Mouse (Mus musculus): ENCODE results near the gene Rtn4ip1. TPM values are rescaled to one million over a fixed set of nuclear protein-coding genes. Genes with fewer than 3 reads are reported as not detected.
A peak's percentile ranks its signal among the peaks of the same experiment; 100 is the strongest.
"Not testable (repeated sequence)": the region's sequence is repeated elsewhere in the genome, so short reads cannot be mapped to it uniquely, and the experiment has no call there.

Rtn4ip1 gene
- polyA plus RNA-seq, 1 experiment from 2014 or later = 10.2 TPM

DNA sequence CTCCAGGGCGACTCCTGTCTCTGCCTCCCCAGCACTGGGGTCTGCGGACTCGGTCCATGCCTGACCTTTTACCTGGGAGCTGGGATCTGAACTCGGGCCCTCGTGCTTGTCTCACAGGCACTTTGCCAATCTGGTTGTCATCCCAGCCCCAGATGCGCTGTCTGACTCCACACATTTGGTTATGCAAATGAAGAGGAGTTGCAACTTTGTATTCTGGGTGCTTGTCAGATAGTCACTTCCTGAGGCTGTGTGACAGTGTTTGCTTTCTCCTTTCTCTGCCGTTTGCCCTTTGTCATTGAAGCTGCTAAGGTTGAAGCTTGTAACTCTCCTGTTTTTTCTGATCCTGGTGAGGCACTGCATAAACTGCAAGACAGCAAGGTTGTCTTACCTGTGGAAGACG, 26.1 kb downstream of the Rtn4ip1 start:
- no peak for DNase-seq (ENCODE audit: low spot score)

DNA sequence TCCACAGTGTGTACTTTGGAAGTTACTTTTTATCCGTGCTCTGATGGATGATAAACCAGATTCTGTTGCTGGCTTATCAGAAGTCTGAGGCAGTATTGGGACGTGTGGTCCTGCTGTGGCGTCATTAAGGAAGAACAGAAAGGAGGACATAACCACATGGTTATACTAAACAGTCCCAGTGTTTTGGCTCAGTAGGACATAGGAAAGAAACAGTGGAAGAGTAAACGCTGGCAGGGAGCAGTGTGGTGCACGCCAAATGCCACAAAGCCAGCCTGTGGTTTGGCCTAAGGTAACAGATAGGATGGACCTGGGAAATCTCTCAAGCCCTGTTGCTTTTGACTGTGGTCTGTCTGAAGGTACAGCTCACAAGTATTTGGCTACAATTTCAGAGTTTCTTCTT, 27.0 kb downstream of the Rtn4ip1 start:
- DNase-seq (ENCODE audit: low spot score) = no peak

GRCm38 (mm10) chr10:43939136-43939662, 37.6 kb downstream of the Rtn4ip1 start:
- no peak for DNase-seq (ENCODE audit: low spot score)

DNA sequence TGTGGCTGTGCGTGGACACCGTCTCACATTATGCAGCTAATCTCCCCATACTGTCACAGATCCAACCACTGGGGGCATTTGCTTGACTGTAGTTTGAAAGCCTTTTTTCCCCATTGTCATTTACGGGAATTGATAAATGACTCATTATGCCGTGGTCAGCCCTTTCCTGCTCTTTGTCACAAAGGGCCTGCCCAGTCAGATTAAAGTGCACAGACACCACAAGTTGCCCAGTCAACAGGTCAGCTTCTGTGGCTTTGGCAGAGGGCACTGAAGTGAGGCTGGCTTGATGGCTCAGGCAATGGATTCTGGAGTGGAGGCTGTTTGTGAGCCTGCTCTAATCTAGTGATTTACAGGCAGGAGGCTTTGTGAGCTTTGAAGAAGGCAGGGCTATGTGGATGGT, 42.1 kb downstream of the Rtn4ip1 start:
- no peak for DNase-seq (ENCODE audit: low spot score)

- DNase-seq (ENCODE audit: low spot score) = no peak
Observed at GRCm38 (mm10) chr10:43945435-43945834, 43.8 kb downstream of the Rtn4ip1 start.

DNA sequence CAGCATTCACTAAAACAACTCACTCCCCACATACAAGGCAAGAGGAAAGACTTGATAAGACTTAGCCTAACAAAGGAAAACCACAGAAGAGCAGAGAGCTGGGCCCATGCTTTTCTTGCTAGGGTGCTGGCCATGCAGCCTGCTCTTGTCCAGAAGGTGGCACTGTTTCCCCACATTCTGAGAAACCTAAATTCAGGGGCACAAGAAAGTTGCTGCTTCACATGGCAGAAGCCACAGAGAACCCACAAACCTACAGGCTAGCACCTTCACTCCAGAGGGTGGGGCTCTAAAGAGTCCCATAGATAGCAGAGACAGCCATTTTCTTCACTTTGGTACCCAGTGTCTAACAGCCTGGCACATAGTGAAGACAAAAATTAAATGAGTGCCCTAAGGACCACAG, 52.3 kb downstream of the Rtn4ip1 start:
- DNase-seq (ENCODE audit: low spot score) = peak; percentile 88

GRCm38 (mm10) chr10:43964943-43965342, 63.3 kb downstream of the Rtn4ip1 start:
- DNase-seq (ENCODE audit: low spot score) = no peak

DNA sequence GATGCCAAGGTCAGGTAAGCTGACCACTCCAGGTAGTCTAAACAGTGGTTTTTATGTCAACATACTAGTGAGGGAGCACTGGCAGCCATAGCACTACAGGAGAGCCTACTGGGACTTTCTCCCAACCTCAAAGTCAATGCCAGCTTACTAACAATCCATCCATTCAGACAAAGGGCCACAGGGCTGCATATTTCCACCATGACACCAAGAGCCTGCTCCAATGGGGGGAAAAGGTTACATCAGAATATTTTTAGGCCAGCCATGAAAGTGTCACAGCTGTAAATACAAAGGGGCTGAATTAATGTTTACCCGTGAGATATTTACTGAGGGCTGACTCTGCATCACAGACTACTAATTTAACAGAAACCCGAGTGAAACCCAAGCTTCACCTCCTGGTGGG, 71.6 kb downstream of the Rtn4ip1 start:
- DNase-seq (ENCODE audit: low spot score) = no peak

GRCm38 (mm10) chr10:43977353-43977752, 75.7 kb downstream of the Rtn4ip1 start:
- DNase-seq (ENCODE audit: low spot score) = no peak

- peak; percentile 54 for DNase-seq (ENCODE audit: low spot score)
Observed at GRCm38 (mm10) chr10:43980080-43980479, 78.5 kb downstream of the Rtn4ip1 start.

DNA sequence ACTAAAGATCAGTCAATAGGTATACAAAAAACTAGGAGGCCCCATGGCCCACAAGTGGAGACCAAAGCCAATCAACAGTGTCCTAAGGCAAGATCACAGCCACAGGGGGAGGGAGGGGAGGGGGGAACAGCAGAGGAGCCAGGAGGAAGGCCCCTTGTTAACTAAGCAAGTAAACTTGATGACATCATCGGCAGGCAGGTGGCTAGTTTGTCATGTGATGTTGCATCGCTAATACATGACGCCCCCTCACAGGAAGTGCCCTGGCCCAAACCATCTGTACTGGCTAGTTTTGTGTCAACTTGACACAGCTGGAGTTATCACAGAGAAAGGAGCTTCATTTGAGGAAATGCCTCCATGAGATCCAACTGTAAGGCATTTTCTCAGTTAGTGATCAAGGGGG, 79.1 kb downstream of the Rtn4ip1 start:
- not testable (repeated sequence) for DNase-seq (ENCODE audit: low spot score)

- no peak for DNase-seq (ENCODE audit: low spot score)
Observed at GRCm38 (mm10) chr10:43982470-43982869, 80.9 kb downstream of the Rtn4ip1 start.

DNA sequence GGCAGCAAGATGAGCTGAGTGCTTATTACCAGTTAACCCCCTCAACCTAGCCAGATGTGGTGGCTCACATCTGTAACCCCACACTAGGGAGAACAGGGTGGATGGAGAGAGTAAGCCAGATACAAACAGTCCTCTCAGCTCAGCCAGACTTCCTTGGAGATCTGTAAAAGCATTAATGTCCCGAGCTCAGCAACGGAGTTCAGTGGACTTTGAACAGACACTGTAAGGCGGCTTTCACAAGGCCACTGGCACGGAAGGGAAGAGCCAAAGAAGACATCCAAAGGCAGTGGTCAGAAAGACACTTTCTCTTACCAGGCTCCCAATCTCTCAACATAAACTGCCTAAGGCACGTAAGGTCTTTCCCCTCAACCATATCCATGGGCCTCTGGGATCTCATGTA, 81.6 kb downstream of the Rtn4ip1 start:
- no peak for DNase-seq (ENCODE audit: low spot score)

DNA sequence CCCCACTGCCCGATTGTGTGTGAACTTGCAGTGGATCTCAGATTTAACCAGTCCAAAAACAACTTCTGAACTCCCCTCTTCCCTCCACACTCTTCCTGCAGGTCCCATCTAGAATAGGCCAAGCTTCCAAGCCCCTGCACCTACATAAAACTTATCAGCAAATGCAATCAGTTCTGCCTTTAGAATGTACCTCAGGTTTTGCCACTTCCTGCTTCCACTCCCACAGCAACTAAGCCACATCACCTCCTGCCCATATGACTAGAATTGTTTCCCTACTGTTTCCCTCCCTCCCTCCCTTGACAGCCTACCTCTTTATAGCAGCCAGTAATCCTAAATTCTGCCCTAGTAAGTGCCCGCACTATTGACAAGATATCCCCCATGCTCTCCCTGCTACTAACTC, 82.3 kb downstream of the Rtn4ip1 start:
- no peak for DNase-seq (ENCODE audit: low spot score)

DNA sequence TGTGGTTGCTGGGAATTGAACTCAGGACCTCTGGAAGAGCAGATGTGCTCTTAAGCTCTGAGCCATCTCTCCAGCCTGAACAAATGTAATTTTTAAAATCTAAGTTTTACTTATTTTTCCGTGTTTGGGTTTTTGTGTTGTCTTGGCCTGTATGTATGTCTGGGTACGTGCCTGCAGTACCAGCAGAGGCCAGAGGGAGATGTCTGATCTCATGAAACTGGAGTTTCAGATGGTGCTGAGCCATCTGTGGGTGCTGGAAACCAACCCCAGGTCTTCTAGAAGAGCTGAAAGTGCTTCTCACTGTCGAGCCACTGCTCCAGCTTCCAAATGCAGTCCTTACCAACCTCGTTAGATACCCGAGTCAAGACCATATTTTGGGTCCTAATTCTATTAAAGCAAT, 89.7 kb downstream of the Rtn4ip1 start:
- no peak for DNase-seq (ENCODE audit: low spot score)

DNA sequence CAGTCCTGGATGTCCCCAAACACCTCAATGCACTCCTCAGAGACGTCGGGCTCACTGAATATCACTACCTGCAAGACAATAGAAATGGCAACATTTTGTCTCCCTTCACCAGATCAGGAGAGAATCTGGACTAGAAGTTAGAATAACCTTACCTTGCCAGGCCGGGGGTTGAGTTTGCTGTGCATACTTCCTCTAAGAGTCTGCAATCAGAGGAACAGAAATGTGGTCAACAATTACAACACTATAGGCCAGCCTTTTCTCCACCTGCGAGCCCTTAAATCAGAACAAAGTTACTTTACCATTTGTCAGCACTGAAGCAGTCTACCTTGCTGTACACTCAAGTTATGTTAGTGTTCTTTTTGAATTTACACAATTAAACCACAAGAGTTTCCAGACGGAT, 90.9 kb downstream of the Rtn4ip1 start:
- no peak for DNase-seq (ENCODE audit: low spot score)

DNA sequence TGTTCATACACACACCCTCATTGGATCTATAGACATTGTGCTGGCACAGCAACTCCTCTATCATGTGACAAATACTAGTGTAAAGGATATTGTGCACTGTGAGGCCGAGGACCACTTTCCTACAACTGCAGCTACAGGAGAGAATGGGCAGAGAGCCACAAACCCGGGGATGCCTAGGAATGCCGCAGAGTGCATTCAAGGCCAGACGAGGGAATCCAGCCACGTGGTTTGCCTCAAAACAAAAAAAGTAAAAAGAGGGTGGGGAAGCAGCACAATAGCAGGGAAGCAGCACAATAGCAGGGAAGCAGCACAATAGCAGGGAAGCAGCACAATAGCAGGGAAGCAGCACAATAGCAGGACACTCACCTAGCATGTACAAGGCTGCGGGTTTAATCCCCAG, 91.6 kb downstream of the Rtn4ip1 start:
- no peak for DNase-seq (ENCODE audit: low spot score)

DNA sequence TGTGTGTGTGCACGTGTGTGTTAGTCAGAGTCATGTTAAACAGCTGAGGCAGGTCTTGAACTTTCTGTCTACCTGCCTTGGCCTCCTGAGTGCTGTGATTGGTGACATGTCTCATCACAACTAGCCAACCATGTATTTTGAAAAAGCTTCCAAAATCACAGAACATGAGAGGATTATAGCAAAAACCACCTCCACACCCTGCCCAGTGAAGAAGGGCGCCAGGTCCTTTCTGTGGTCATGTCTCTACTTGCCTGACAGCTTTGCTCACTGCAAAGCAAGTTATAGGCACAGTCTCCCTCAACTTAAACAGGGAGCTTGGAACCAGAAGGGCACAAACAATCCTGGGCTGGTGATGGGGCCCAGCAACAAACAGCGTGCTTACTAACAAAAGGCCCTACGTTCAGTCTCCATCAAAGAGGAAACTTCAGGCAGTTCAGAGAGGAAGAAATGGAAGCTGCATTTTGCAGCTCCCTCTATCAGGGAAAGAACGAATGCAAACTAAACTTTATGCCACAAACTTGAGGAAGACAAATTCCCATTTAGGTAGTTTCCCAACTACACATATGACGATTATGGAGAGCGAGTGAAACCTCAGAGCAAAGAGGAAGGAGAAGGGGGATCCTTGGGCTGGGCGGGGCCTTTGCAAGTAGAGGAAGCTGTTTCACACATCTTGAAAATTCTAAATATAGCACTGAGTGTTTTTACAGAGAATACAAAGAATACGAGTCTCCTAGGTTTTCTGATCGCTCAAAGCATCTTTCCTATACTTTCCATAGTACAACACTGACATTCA, 94.4 kb downstream of the Rtn4ip1 start:
- peak; percentile 46 for DNase-seq (ENCODE audit: low spot score)

DNA sequence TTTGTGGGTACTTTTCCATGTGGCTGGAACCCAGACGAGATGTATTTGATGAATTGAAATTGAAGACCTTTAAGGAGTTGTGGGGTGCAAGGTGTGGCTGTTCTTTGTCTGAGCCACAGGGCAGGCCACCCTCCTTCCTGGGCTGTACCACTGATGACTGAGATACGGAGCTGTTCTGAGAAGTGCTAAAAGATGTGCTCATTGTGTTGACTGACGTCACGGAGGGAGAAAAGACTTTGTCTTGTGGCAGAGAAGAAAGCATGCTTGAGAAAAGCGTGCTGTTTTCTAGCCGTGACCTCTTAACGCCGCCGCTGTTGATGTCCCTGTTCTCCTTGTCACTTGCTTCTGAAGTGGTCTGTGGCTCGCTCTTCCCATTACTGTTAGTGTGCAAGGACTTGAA, 95.7 kb downstream of the Rtn4ip1 start:
- peak; percentile 53 for DNase-seq (ENCODE audit: low spot score)

- DNase-seq (ENCODE audit: low spot score) = no peak
Observed at GRCm38 (mm10) chr10:43998023-43998422, 96.4 kb downstream of the Rtn4ip1 start.

GRCm38 (mm10) chr10:43998503-43999082, 97.0 kb downstream of the Rtn4ip1 start:
- DNase-seq (ENCODE audit: low spot score) = no peak

GRCm38 (mm10) chr10:44000156-44000865, 98.7 kb downstream of the Rtn4ip1 start:
- DNase-seq (ENCODE audit: low spot score) = no peak
